Mouse (Mus musculus) embryonic facial prominence, embryonic 11.5 days (tissue): Measurements from ENCODE around the gene Uvrag. TPM values are rescaled to one million over a fixed set of nuclear protein-coding genes. Genes with fewer than 3 reads are reported as not detected.

ENCODE experiments used
- ATAC-seq: fragments of 200-750 bp; cut with Nextera tagmentation; replicated peaks from 2 replicates; pipeline ENCODE4 v1.8.0; 2017; ENCODE audit warnings: low read depth; ENCODE audit not compliant: insufficient number of reproducible peaks, low FRiP score, low TSS enrichment
- DNase-seq: peaks from one replicate; pipeline ENCODE4 v3.0.0-alpha.2; 2015; ENCODE audit warnings: low spot score
- H3K27ac ChIP-seq: fragments of 300-500 bp; sonication (generic); replicated peaks from 2 replicates; pipeline ENCODE4 v1.5.1; 2014; ENCODE audit warnings: mild to moderate bottlenecking, low read depth, low read length, control low read depth
- H3K27me3 ChIP-seq: fragments of 300-500 bp; sonication (generic); 2 replicates; pipeline ENCODE4 v1.6.1; 2014; ENCODE audit warnings: mild to moderate bottlenecking, low read length, moderate library complexity, mixed read lengths; ENCODE audit not compliant: control insufficient read depth, insufficient read depth
- H3K36me3 ChIP-seq: fragments of 300-500 bp; sonication (generic); replicated peaks from 2 replicates; pipeline ENCODE4 v1.6.1; 2014; ENCODE audit warnings: low read depth, mild to moderate bottlenecking, low read length, moderate library complexity, mixed read lengths; ENCODE audit not compliant: control insufficient read depth, insufficient read depth
- H3K4me1 ChIP-seq: fragments of 300-500 bp; sonication (generic); 2 replicates; pipeline ENCODE4 v1.6.1; 2014; ENCODE audit warnings: low read length, mixed read lengths; ENCODE audit not compliant: control insufficient read depth, insufficient read depth
- H3K4me2 ChIP-seq: fragments of 300-500 bp; sonication (generic); 2 replicates; pipeline ENCODE4 v1.6.1; 2014; ENCODE audit warnings: low read depth, mild to moderate bottlenecking, control low read depth, low read length, moderate library complexity
- H3K4me3 ChIP-seq: fragments of 300-500 bp; sonication (generic); 2 replicates; pipeline ENCODE4 v1.5.1; 2014; ENCODE audit warnings: low read depth, low read length, control low read depth
- H3K9ac ChIP-seq: fragments of 300-500 bp; sonication (generic); replicated peaks from 2 replicates; pipeline ENCODE4 v1.6.1; 2014; ENCODE audit warnings: mild to moderate bottlenecking, control low read depth, low read length
- H3K9me3 ChIP-seq: fragments of 300-500 bp; sonication (generic); replicated peaks from 2 replicates; pipeline ENCODE4 v1.6.1; 2016; ENCODE audit warnings: mild to moderate bottlenecking, low read length, inconsistent platforms, mixed read lengths; ENCODE audit not compliant: control insufficient read depth
- WGBS: fragments of 180-500 bp; shearing (Covaris S2); extraction: QIAGEN DNeasy Blood & Tissue Kit; methylation state at CpG from one replicate; pipeline ENCODE4 v1.1.7; 2014; 5-methylcytosine and 5-hydroxymethylcytosine counted together
- polyA plus RNA-seq: library from polyadenylated mRNA; unstranded; fragments of >200 nt; fragmentation: Nextera tagmentation; extraction: Ambion mirVana; gene quantifications from 2 replicates; pipeline ENCODE4 v1.2.1, GENCODE M21; 2014

Uvrag gene
- polyA plus RNA-seq, 1 experiment from 2014 or later, result 15.5 TPM

DNA sequence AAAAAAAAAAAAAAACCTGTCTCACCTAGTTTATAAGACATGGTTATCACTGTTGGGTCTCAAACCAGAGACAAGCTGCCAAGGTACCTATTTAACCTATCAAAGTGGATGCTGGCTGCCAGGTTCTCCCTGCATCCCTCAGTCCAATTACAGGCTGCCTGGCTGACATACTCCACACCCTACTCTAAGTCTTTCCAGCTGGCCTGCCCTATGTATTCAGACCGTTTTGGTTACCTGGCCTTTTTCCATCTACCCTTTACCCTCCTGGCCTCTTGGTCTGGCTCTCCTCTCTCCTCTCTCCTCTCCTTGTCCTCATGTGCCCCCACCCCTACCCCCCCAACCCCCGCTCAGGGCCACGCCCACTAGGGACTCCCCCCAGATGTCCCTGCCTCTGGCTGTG, 24.2 kb downstream of the Uvrag start:
- H3K4me1 ChIP-seq, result no peaks in the 10 kb centered on the region
- ATAC-seq, result no peak
- H3K9ac ChIP-seq, result no peak overlapping the region
- DNase-seq, result peak; percentile 24
- H3K27me3 ChIP-seq, result no peaks in the 10 kb centered on the region
- H3K4me2 ChIP-seq, result no peak overlapping the region
- H3K36me3 ChIP-seq, result no peaks in the 10 kb centered on the region
- no peak overlapping the region for H3K4me3 ChIP-seq
- H3K9me3 ChIP-seq, result no peaks in the 10 kb centered on the region
- WGBS, result 79% methylated on average over 3 of the region's 3 CpGs
- H3K27ac ChIP-seq, result no peak overlapping the region

DNA sequence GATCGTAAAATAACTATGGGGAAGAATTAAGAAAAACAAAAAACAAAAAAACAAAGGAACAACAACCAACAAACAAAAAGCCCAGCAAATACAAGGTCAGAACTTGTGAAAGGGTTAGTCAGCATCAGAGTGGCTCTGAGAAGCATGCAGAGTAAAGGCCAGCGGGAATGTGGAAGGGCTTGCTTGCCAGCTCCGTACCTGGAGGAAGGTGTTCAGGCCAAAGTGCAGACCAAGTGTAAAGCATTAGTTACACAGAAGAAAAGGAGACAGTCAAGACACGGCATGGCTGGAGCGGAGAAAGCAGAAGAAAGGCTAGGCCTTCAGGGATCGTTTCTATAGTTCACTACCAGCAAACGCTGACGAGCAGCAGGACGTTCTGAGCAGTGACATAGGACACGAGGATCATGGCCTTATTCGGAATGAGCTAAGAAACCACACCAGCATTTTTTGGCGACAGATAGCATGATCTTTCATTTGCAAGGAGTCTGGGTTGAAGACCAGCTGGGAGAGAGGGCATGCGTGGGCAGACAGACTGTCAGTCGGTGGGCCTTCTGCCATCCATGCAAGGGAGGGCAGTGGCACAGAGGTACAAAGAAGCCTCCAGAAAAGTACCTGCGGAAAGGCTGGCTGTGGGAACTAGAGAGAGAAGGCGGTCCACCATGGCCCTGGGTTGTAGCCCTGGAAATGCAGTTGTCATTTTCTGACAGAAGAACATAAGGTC, 26.8 kb downstream of the Uvrag start:
- Histone ChIP-seq H3K27me3 (no peaks in the 10 kb centered on the region), H3K4me1 (no peaks in the 10 kb centered on the region), H3K4me2 (no peak overlapping the region), H3K36me3 (no peaks in the 10 kb centered on the region), H3K9ac (no peak overlapping the region), H3K9me3 (no peaks in the 10 kb centered on the region), H3K4me3 (no peak overlapping the region), H3K27ac (no peak overlapping the region)
- ATAC-seq, result no peak
- 85% methylated on average over 16 of the region's 16 CpGs for WGBS
- no peak for DNase-seq

DNA sequence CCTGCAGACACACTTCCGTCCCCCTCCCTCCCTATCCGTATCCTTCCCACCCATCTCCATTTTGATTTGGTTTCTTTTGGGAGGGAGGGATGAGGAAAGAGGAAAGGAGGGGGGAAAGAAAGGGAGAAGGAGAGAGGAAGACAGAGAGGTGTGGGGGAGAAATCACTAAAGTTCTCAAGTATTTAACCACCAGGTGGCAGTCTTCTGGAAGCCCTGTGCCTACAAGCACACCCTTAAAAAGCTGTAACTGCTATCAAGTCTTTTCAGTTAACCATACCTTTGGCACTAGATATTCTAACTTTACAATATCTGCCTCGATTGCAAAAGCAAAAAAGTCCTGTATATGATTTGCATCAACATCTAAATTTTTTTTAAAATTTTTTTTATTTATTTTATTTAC, 33.4 kb downstream of the Uvrag start:
- WGBS, result 28% methylated on average over 3 of the region's 3 CpGs
- no peak for ATAC-seq
- no peak overlapping the region for H3K4me3 ChIP-seq
- H3K9ac ChIP-seq, result no peak overlapping the region
- peak; percentile 89 for DNase-seq
- no peaks in the 10 kb centered on the region for H3K9me3 ChIP-seq
- no peaks in the 10 kb centered on the region for H3K4me1 ChIP-seq
- no peak overlapping the region for H3K4me2 ChIP-seq
- H3K36me3 ChIP-seq, result no peaks in the 10 kb centered on the region
- H3K27me3 ChIP-seq, result no peaks in the 10 kb centered on the region
- no peak overlapping the region for H3K27ac ChIP-seq

DNA sequence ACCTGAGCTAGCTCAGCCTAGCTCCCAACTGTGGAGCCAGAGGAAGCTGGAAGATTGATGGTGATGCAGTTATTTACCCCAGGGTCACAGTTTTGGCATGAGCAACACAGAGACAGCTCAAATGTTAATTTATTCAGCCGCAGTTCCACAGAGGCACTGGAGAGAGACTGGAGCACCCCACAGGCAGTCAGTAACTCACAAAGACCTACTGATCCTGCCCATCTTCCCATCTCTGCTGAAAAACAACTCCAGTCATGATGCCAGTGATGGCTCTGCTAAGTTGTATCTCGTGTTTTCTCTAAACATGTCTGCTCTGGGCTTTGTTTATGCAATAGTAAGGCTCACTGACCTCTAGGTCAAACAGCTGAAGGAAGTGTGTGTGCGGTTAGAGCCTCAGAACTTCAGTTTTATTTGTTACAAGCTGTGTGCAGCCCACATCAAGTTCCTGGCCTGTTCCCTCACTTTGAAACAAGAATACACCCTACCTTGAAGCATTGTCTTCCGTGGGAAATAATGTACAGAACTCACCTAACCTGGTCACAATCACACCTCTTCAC, 34.1 kb downstream of the Uvrag start:
- no peaks in the 10 kb centered on the region for H3K4me1 ChIP-seq
- ATAC-seq (no peak), DNase-seq (no peak)
- 38% methylated on average over 4 of the region's 4 CpGs for WGBS
- H3K27ac ChIP-seq, result no peak overlapping the region
- H3K36me3 ChIP-seq, result no peaks in the 10 kb centered on the region
- no peak overlapping the region for H3K4me2 ChIP-seq
- no peak overlapping the region for H3K4me3 ChIP-seq
- H3K27me3 ChIP-seq, result no peaks in the 10 kb centered on the region
- H3K9me3 ChIP-seq, result no peaks in the 10 kb centered on the region
- H3K9ac ChIP-seq, result no peak overlapping the region

DNA sequence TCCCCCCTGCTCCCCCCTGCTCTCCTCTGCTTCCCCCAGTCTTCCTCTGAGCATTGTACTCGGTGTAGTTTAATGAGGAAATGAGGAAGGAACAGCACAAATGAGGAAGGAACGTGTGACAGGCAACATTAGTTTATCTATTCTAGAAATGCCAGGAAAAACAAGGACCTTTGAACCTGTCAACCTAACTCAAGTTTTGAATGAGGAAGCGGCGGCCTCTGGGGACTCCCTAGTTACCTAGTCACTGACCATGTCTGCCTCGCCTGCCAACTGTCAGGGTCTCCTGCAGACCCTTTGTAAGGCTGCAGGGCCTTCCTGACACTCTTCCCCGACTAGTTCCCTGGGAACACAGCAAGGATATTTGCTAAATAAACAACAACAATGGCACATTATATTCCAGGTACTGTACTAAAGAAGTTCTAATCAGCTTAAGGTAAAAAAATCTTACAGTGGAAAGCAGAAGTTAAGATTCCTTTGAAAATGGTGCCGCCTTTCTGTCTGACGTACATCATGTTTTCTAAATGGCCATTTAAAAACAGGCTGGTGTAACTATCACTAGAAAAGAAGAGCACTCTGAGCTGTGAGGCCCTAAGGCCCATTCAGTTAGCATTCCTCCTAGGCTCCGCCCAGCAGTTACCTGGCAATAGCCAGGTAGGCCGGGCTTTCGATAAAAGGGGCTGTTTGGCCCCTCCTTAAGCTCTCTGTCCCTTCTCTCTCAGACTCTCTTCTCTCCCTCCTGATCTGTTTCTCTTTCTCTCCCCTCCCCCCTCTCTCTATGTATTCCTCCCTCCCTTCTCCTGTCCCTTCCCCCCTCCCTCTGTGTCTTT, 39.0 kb downstream of the Uvrag start:
- Histone ChIP-seq H3K9me3 (no peaks in the 10 kb centered on the region), H3K4me3 (no peak overlapping the region), H3K4me1 (no peaks in the 10 kb centered on the region), H3K4me2 (no peak overlapping the region), H3K27ac (no peak overlapping the region; the same call in 1 of the 2 replicates), H3K9ac (no peak overlapping the region), H3K27me3 (no peaks in the 10 kb centered on the region), H3K36me3 (no peaks in the 10 kb centered on the region)
- 22% methylated on average over 11 of the region's 11 CpGs for WGBS
- no peak for DNase-seq
- ATAC-seq, result no peak

DNA sequence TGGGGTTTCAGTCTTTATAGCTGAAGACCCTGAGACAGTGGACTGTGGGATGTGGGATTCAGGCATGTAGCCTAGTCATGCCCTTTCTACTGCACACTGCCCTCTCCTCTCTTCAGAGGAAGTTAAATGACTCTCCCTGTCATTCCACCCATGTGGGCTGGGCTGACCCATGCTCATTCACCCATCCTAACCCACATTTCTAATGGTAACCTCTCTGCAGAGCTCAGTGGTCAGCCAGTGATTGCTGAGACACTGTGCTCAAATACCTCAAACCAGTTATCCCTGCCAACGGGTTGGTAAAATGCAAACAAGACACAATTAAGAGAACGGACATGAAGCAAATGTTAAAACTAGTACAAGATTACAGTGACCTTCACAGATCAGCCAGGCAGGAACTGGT, 39.9 kb downstream of the Uvrag start:
- no peak overlapping the region for H3K4me3 ChIP-seq
- no peak overlapping the region for H3K4me2 ChIP-seq
- no peaks in the 10 kb centered on the region for H3K9me3 ChIP-seq
- H3K27me3 ChIP-seq, result no peaks in the 10 kb centered on the region
- ATAC-seq (no peak), DNase-seq (no peak)
- H3K9ac ChIP-seq, result no peak overlapping the region
- H3K27ac ChIP-seq, result no peak overlapping the region
- WGBS, result 48% methylated on average over 2 of the region's 2 CpGs
- H3K4me1 ChIP-seq, result no peaks in the 10 kb centered on the region
- H3K36me3 ChIP-seq, result no peaks in the 10 kb centered on the region

DNA sequence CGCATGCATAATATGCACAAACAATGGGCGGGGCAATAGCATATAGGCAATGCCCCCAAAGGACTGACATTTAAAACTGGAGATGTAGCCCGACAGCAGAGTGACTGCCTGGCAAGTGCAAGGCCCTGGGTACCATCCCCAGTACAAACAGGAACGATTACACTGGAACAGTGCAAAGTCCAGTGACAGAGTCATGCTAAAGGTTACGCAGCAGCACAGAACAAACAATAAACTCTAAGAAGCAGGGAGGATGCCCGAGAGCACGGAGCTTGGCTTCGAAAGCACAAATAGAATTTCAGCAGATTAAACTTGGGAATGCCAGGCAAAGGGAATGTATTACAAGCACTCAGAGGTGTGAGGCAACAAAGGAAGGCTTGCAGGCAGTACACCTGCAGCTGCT, 40.4 kb downstream of the Uvrag start:
- Histone ChIP-seq H3K27me3 (no peaks in the 10 kb centered on the region), H3K4me1 (no peaks in the 10 kb centered on the region), H3K36me3 (no peaks in the 10 kb centered on the region), H3K27ac (no peak overlapping the region), H3K4me3 (no peak overlapping the region), H3K9ac (no peak overlapping the region), H3K4me2 (no peak overlapping the region), H3K9me3 (no peaks in the 10 kb centered on the region)
- 76% methylated on average over 8 of the region's 8 CpGs for WGBS
- no peak for DNase-seq
- ATAC-seq, result no peak

DNA sequence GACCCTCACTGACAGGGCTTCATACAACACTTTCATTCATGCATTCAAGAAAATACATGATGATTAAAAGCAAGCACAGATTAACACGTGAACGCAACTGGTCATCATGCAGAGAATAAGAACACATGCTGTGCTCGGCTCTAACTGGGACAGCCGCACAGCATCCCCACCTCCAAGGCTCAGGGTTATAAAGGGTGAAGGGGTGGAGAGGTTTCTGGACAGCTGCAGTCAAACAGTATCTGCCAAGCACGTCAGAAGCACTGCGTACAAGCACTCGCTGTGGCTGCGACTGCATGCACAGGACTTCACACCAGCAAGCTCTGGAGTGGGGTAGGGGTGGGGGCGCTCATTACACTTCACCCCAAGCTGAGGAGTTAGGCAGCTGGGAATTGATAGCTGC, 40.9 kb downstream of the Uvrag start:
- DNase-seq (no peak), ATAC-seq (no peak)
- Histone ChIP-seq H3K27me3 (no peaks in the 10 kb centered on the region), H3K4me2 (no peak overlapping the region), H3K9ac (no peak overlapping the region), H3K4me1 (no peaks in the 10 kb centered on the region), H3K27ac (no peak overlapping the region), H3K36me3 (no peaks in the 10 kb centered on the region), H3K4me3 (no peak overlapping the region), H3K9me3 (no peaks in the 10 kb centered on the region)
- 78% methylated on average over 9 of the region's 9 CpGs for WGBS
